Mouse (Mus musculus) cerebellum, postnatal 4 days (tissue): ENCODE results near the gene Shoc2.
"Not testable (repeated sequence)": the region's sequence is repeated elsewhere in the genome, so short reads cannot be mapped to it uniquely, and the experiment has no call there.

Experiments used
- DNase-seq, 2 experiments: peaks; one replicate each; pipeline ENCODE4 v3.0.0; 2022; ENCODE audit warnings: low spot score in 2 of 2, mixed read lengths in 1 of 2

Shoc2 gene

GRCm38 (mm10) chr19:53933050-53933449 is 11.1 kb upstream of the Shoc2 start:
- DNase-seq, result no peak

- no peak for DNase-seq
Observed at GRCm38 (mm10) chr19:53934046-53934445, 10.1 kb upstream of the Shoc2 start.

GRCm38 (mm10) chr19:53939467-53939866 is 4.6 kb upstream of the Shoc2 start:
- DNase-seq, result no peak

- DNase-seq, result no peak
Observed at GRCm38 (mm10) chr19:53941139-53941538, 3.0 kb upstream of the Shoc2 start.

DNA sequence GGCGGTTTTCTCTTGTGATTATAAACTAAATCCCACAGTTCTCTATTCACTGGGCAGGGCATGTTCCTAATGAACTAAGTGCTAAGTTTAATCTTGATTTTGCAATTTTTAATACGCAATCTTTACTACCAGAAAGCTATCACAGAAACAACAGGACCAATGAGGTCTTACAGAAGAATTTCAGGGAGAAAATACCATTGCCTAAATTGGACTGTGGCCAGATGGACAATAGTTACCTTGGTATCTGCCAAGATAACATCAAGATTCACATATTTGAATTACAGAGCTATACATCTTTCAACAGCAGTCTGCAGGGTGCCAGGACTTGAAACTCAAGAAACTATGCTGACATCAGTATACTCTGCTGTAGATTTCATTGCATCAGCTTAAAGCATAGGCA is 1.8 kb upstream of the Shoc2 start:
- no peak for DNase-seq

- no peak for DNase-seq
Observed at GRCm38 (mm10) chr19:53944786-53945169, 672 bp downstream of the Shoc2 start.

- peak; percentile 23 to 47 for DNase-seq
Observed at GRCm38 (mm10) chr19:53945171-53946042, 1.3 kb downstream of the Shoc2 start.

GRCm38 (mm10) chr19:53957513-53957912 is 13.4 kb downstream of the Shoc2 start:
- DNase-seq, result no peak

DNA sequence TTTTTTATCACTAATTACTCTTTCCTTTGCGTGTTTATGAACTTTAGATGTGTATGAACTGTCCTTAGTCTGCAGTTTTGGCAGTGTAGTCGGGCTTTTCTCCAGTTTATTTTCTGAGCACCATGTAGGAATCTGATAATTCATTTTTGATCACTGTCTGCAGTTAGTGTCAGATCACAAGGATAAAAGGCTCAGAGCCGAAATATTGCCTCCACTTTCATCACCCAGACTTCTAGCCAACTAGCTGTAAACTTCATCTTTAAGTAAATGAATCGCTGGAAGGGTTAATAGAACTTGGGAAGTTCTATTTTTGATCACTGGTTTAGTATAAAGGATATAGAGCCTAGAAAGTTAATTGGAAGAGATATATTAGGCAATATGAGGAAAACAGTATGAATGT is 18.4 kb downstream of the Shoc2 start:
- no peak for DNase-seq

GRCm38 (mm10) chr19:53964347-53964746 is 20.2 kb downstream of the Shoc2 start:
- DNase-seq, result not testable (repeated sequence)

DNA sequence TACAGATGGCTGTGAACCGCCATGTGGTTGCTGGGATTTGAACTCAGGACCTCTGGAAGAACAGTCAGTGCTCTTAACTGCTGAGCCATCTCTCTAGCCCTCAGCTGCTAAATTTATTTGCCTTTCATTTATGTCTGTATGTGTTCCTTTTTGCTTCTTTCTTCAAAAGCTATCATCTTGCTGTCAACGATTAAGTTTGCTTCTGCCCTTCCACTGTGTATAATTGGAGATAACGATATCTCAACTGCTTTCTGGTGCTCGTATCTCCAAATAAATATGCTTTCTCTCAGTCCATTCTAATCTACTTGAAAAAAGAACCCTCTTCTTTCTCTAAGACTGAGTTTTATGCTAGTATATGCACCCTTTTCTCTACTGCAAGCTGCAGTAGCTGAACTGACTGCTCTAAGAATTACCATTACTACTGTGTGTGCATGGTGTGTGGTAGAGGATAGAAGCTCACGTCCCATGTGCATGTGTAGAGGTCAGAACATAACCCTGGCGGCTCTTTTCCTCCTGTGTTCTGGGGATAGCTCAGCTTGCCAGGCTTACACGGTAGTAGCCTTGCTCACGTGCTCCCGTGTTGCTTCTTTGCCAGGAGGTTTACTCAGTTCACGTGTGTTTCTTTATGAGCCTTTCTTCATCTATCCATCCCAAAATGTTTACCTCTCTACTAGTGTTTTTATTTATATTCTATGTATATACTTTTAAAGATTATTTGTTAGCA is 21.0 kb downstream of the Shoc2 start:
- DNase-seq, result no peak

DNA sequence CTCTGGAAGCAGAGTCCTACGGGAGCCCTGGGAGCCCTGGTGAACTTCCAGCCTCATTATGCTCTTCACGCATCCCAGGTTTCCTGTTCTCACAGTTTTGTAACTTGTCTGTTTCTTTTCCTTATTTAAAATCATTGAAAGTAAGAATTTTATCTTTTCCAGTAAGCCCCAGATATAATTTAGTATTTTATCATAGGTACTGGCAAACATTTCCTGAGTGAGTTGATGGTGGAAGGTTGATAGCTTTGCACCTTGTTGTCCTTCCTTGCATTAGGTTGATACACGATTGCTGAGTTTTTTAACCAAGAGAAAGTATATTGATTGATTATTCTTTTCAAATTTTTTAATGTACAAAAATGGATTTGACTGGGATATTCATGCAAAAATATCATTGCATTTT is 25.1 kb downstream of the Shoc2 start:
- no peak for DNase-seq

- DNase-seq, result no peak
Observed at GRCm38 (mm10) chr19:53971938-53972337, 27.8 kb downstream of the Shoc2 start.

DNA sequence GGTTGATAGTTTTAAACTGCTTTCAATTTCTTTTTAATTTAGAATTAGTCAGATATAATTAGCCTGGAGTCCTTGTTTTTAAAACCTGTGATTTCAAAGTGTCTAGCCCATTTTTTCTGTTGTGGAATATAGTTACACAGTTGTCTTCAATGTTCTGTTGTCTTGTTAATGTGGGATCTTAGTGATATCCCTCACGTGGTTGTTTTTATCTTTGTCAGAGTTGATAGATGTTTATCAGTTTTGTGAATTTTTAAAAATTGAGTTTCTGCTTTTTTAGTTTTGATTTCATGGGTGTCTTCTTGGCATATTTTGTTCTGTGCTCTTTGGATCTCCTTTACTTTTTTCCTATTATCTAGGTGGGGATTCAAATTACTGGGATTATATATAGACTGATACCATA is 29.6 kb downstream of the Shoc2 start:
- DNase-seq, result no peak

DNA sequence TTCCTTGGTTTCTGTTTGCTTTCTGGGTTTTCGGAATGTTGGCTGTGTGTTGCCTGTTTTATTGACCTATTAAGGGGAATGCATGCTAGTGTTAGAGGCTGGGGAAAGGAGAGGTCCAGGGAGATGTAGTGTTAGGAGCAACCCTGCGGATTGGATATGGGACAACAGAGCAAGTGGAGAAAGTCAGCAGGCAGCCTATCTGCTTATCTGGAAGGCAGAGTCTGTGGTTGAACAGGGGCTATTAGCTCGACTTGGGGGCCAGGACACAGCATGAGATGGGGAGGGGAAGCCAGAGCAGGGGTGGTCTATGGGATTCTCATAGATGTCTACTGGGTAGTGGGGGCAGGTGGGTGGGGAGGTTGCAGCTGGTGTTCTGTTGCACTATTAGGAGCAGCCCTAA is 37.9 kb downstream of the Shoc2 start:
- no peak for DNase-seq

GRCm38 (mm10) chr19:53983336-53983735 is 39.2 kb downstream of the Shoc2 start:
- no peak for DNase-seq

- no peak for DNase-seq
Observed at GRCm38 (mm10) chr19:53984628-53985027, 40.5 kb downstream of the Shoc2 start.

DNA sequence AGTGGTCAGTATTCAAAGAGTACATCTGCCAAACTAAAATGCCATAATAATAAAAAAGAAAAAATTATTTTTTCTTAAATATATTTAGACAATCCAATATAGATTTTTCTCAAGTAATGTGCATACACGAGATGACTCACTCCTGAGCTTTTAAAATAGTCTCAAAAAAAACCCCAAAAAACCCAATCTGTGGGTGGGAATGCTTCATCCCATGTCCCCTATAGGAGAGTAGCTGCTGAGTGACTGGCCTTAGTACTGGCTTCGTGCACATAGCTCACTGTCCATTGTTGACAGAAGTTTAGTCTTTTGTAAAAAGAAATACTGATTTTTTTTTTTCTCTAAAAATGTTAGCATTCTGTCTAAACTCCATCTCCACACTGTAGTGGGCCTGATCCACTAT is 46.4 kb downstream of the Shoc2 start:
- no peak for DNase-seq

- no peak for DNase-seq
Observed at GRCm38 (mm10) chr19:53993860-53994259, 49.8 kb downstream of the Shoc2 start.

GRCm38 (mm10) chr19:53994276-53994675 is 50.2 kb downstream of the Shoc2 start:
- DNase-seq, result no peak

DNA sequence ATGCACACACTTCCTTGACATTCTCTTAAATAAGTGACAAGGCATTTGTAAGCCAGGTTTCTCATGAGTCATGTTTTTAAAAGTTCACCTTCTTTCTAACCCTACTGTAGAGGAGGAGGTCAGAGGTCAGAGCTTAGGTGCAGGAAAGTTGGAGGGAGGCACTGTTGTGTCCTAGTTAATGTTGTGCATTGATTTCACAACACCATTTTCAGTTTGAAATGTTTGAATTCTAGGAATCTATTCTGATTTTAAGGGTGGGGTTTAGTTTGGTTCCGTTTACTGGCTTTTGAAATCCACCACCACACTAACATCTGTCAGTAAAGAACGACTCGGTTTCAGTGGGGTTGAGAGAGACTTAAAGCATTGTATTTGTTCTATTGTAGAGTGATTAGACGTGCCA is 66.9 kb downstream of the Shoc2 start:
- DNase-seq, result no peak

GRCm38 (mm10) chr19:54014999-54015398 is 70.9 kb downstream of the Shoc2 start:
- no peak for DNase-seq

DNA sequence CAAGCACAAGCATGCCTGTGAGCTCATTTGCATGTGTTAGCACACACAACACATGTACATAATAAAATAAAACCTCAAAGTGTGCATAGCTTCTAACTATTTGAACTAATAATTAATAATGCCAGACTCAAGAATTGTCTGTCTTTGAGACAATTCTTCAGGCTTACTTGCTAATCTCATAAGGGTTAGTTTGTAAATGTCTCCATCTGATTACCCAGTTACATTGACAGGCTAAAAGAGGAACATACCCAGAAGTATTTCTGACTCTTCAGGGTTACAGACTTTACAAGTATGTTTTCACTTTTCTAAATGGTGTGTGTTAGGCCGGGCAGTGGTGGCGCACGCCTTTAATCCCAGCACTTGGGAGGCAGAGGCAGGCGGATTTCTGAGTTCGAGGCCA is 71.4 kb downstream of the Shoc2 start:
- no peak for DNase-seq
